Mouse (Mus musculus) erythroblast, embryonic 14.5 days (primary cell): ENCODE results near the gene Fars2. TPM values are rescaled to one million over a fixed set of nuclear protein-coding genes. Genes with fewer than 3 reads are reported as not detected.
"Not testable (repeated sequence)": the region's sequence is repeated elsewhere in the genome, so short reads cannot be mapped to it uniquely, and the experiment has no call there.

Source experiments
- H3K27me3 ChIP-seq: 2 replicates; pipeline ENCODE4 v1.6.1; 2012; ENCODE audit warnings: inconsistent platforms; ENCODE audit not compliant: control insufficient read depth
- H3K36me3 ChIP-seq: 2 replicates; pipeline ENCODE4 v1.6.1; 2012; ENCODE audit warnings: mild to moderate bottlenecking, inconsistent platforms; ENCODE audit not compliant: control insufficient read depth
- H3K4me1 ChIP-seq: 2 replicates; pipeline ENCODE4 v1.6.1; 2012; ENCODE audit warnings: inconsistent platforms; ENCODE audit not compliant: control insufficient read depth
- H3K4me3 ChIP-seq: replicated peaks from 2 replicates; pipeline ENCODE3; 2012; ENCODE audit warnings: moderate library complexity, mild to moderate bottlenecking, inconsistent platforms
- H3K9me3 ChIP-seq: 2 replicates; pipeline ENCODE4 v1.6.1; 2012; ENCODE audit warnings: low read length, inconsistent platforms, mixed read lengths; ENCODE audit not compliant: control insufficient read depth
- GATA1 ChIP-seq: IDR thresholded peaks from 2 replicates; pipeline ENCODE4 v1.6.1; 2012; ENCODE audit warnings: low read length, inconsistent platforms, mixed read lengths
- TAL1 ChIP-seq: IDR thresholded peaks from 3 replicates; pipeline ENCODE4 v1.6.1; 2012; ENCODE audit warnings: low read length, inconsistent platforms, mixed read lengths
- polyA plus RNA-seq: library from polyadenylated mRNA; stranded (reverse); fragments of >175 nt; gene quantifications from 2 replicates; pipeline ENCODE4 v1.2.3, GENCODE M21; 2012

The Fars2 gene
- polyA plus RNA-seq, 1 experiment: 7.4 TPM

DNA sequence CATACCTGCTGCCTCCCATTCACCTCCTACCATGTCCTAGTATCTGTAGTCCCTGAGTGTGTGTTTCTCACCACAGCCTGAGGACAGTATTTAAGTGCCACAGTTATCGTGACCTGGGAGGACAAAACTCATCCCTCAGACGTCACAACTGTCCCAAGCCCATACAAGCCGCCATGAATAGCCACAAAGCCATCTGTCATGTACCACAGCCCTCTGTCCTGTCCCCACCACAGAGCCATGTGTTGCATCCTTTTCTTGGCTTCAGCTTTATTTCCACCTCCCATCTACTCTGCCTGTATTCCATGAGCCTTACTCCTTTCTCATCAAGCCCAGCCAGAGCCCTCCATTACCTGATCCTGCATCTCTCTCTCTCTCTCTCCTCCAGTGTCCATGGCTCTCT is 244.2 kb downstream of the Fars2 start:
- Histone ChIP-seq H3K9me3 (no peaks in the 10 kb centered on the region), H3K4me1 (peaks cover 3% of the 10 kb centered on the region), H3K36me3 (no peaks in the 10 kb centered on the region), H3K27me3 (no peaks in the 10 kb centered on the region), H3K4me3 (no peak overlapping the region)
- TF ChIP-seq TAL1: no peak
- TF ChIP-seq GATA1: no peak

DNA sequence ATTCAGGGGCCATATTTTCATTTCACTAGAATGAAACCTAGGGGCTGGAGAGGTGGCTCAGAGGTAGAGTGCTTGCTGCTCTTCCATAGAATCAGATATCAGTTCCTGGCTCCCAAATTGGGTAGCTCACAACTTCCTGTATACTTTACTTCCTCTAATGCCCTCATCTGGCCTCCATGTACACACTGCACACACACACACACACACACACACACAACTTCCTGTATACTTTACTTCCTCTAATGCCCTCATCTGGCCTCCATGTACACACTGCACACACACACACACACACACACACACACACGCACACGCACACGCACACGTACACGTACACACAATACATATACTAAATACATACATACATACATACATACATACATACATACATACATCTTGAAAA is 248.5 kb downstream of the Fars2 start:
- H3K4me3 ChIP-seq, H3K27me3 ChIP-seq, H3K36me3 ChIP-seq, H3K9me3 ChIP-seq, H3K4me1 ChIP-seq: not testable (repeated sequence)

- no peaks in the 10 kb centered on the region for H3K27me3 ChIP-seq
- H3K36me3 ChIP-seq: no peaks in the 10 kb centered on the region
- no peak overlapping the region for H3K4me3 ChIP-seq
- TF ChIP-seq GATA1: no peak
- TF ChIP-seq TAL1: no peak
- no peaks in the 10 kb centered on the region for H3K4me1 ChIP-seq
- no peaks in the 10 kb centered on the region for H3K9me3 ChIP-seq
Measured at GRCm38 (mm10) chr13:36366304-36366703, 249.1 kb downstream of the Fars2 start.

DNA sequence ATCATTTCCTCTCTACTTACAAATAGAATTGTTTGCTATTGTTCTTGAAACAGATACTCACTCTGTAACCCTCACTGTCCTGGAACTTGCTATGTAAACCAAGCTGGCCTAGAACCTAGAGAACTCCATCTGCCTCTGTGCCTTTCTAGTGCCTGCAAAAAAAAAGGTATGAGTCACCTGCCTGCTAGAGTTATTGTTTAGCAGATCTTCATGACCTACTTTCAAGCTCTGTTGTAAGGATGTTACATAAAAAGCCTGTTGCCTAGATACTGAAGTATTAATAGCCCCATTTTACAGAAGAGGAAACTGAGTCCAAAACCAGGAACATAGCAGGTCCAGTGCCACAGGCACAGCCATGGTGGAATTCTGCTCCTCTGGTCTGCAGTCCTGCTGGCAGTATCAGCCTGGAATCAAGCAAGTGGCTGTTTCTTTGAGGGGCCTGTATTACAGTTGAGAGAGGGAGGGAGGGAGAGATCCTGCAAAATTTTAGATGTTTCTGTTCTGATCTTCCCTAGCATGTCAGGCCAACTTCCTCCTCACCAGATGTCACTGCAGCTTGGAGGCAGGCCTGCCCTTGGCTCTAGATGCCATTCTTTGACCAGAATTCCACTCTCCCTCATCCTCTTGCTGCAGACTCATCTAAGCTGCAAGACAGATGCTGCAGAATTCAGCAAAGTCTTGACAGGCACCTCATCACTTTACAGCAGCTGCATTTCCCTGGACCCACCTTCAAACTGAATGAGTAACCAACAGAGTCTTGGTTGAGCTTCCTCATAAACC is 250.7 kb downstream of the Fars2 start:
- Histone ChIP-seq H3K4me3 (no peak overlapping the region), H3K4me1 (no peaks in the 10 kb centered on the region), H3K36me3 (no peaks in the 10 kb centered on the region), H3K9me3 (no peaks in the 10 kb centered on the region), H3K27me3 (no peaks in the 10 kb centered on the region)
- TF ChIP-seq TAL1 (no peak), GATA1 (no peak)

DNA sequence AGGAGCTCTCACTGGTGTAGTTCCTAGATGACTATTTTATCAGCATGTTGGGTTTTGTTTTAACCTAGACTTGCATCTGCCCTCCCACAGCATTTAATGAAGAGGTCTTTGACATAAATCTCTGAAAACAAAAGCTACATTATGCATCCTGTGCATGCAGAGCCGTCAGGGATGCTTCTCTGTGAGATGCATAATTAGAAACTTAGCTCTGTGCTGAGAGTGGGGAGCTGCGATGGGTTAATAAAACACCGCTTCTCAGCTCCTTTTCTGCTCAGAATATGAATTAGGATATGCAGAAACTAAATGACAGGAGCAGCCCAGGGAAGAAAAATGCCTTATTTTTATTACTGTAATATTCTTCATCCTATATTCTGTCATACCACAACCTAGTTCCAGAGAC is 251.6 kb downstream of the Fars2 start:
- no peak for TF ChIP-seq TAL1
- no peak for TF ChIP-seq GATA1
- Histone ChIP-seq H3K27me3 (no peaks in the 10 kb centered on the region), H3K9me3 (no peaks in the 10 kb centered on the region), H3K4me3 (no peak overlapping the region), H3K4me1 (no peaks in the 10 kb centered on the region), H3K36me3 (no peaks in the 10 kb centered on the region)

DNA sequence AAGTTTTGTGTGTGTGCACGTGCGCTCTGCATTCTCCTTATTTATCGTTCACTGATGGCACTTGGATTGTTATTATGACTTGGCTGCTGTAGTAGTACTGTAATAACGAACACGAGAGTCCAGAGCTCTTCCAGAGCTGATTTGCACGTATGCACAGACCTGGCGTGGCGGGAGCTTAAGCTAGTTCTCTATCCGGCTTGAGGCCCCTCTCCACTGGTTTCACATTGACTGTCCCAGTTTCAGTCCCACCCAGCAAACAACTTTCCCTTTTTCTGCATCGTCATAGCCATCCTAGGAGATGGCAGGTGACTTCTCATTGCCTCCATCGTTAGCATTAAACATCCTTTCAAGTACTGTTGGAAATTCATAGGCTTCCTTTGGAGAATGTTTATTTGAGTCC is 252.2 kb downstream of the Fars2 start:
- H3K4me3 ChIP-seq: no peak overlapping the region
- H3K27me3 ChIP-seq: no peaks in the 10 kb centered on the region
- no peak for TF ChIP-seq GATA1
- TF ChIP-seq TAL1: no peak
- no peaks in the 10 kb centered on the region for H3K4me1 ChIP-seq
- no peaks in the 10 kb centered on the region for H3K9me3 ChIP-seq
- no peaks in the 10 kb centered on the region for H3K36me3 ChIP-seq

DNA sequence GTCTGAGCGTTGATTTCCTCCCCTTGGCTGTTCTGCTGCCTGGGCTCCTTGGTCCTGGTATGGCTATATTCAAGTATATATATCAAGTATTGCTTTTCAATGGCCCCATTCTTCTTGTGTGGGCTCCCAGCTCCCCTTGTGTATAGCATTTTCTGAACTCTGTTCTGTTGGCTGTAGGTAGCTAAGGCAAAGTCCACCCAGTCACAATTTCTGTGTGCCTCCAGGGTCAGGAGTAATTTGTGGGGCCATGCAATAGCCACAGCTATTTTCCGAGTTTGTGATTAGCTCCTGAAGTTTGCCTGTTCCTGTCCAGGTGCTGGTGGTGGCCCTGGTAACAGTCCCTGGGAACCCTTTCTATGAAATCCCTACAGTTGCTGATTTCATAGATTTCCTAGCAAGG is 266.0 kb downstream of the Fars2 start:
- Histone ChIP-seq H3K4me1 (no peaks in the 10 kb centered on the region), H3K27me3 (no peaks in the 10 kb centered on the region), H3K9me3 (no peaks in the 10 kb centered on the region), H3K4me3 (no peak overlapping the region), H3K36me3 (no peaks in the 10 kb centered on the region)
- no peak for TF ChIP-seq TAL1
- no peak for TF ChIP-seq GATA1

- Histone ChIP-seq H3K4me1 (no peaks in the 10 kb centered on the region), H3K36me3 (no peaks in the 10 kb centered on the region), H3K27me3 (no peaks in the 10 kb centered on the region), H3K4me3 (no peak overlapping the region), H3K9me3 (no peaks in the 10 kb centered on the region)
- TF ChIP-seq TAL1: no peak
Measured at GRCm38 (mm10) chr13:36386074-36386473, 268.9 kb downstream of the Fars2 start.

DNA sequence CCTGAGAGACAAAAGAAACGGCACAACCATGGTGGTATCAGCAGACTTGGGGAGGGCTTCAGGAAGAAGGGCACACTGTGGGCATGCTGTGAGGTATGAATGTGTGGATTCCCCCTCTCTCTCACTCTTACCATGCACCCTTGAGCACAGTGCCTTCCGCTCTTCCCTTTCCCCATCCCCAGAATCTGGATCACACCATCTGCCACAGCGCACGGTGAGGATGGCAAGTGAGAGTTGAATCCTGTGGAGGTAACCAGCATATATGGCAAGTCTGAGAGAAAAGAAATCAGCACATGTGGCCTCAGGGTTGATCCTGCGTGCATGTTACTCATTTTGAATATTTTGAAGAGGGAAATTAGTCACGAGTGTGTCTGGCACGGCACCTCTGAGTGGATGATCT is 274.7 kb downstream of the Fars2 start:
- H3K4me3 ChIP-seq: no peak overlapping the region

GRCm38 (mm10) chr13:36392666-36393065 is 275.5 kb downstream of the Fars2 start:
- TF ChIP-seq TAL1: no peak
- TF ChIP-seq GATA1: no peak
- H3K4me3 ChIP-seq: no peak overlapping the region
- no peaks in the 10 kb centered on the region for H3K4me1 ChIP-seq
- no peaks in the 10 kb centered on the region for H3K36me3 ChIP-seq
- no peaks in the 10 kb centered on the region for H3K27me3 ChIP-seq
- no peaks in the 10 kb centered on the region for H3K9me3 ChIP-seq

More for the DNA sequence above, 274.7 kb downstream of the Fars2 start:
- no peaks in the 10 kb centered on the region for H3K9me3 ChIP-seq
- H3K4me1 ChIP-seq: no peaks in the 10 kb centered on the region
- no peaks in the 10 kb centered on the region for H3K36me3 ChIP-seq
- TF ChIP-seq GATA1: no peak
- no peak for TF ChIP-seq TAL1
- no peaks in the 10 kb centered on the region for H3K27me3 ChIP-seq
